13 mouse cellular contexts compared by ENCODE assay signal in genomic region chr1:155427126-155427865, GRCm38 (mm10). TPM values are rescaled to one million over a fixed set of nuclear protein-coding genes. Genes with fewer than 3 reads are reported as not detected.
A peak's percentile ranks its signal among the peaks of the same experiment; 100 is the strongest.
DNase-seq lines count a peak whose midpoint lies in the region; ATAC-seq and TF ChIP-seq lines count a peak whose summit lies in the region.
"Had no signal": no experiment of that assay in that cellular context is flagged by ENCODE, and none has a peak within 500 bp of the region (broad histone marks: within the 10 kb centered on the region; RNA-seq: fewer than 3 reads in every experiment).

No protein-coding gene starts in this region.

- no peak overlapping the region for H3K9ac ChIP-seq in forebrain, postnatal 0 days
- no peak overlapping the region for H3K9ac ChIP-seq in midbrain, embryonic 12.5 days (replicated peaks)
- H3K9ac ChIP-seq in intestine, postnatal 0 days (ENCODE audit: low read depth, low read length), result no peak overlapping the region
- H3K9ac ChIP-seq: embryonic facial prominence, embryonic 13.5 days; liver, embryonic 14.5 days had no signal

- ATAC-seq in forebrain, postnatal 0 days, result peak; percentile 78
- ATAC-seq in midbrain, embryonic 12.5 days (ENCODE audit: low FRiP score, low read depth), result peak; percentile 90
- no peak for ATAC-seq in megakaryocyte-erythroid progenitor cell, adult 5-6 weeks (replicated peaks; ENCODE audit: low FRiP score, low TSS enrichment, poor library complexity, severe bottlenecking)
- ATAC-seq in intestine, postnatal 0 days, result no peak

- H3K4me2 ChIP-seq in forebrain, postnatal 0 days (ENCODE audit: low read depth), result no peak overlapping the region
- H3K4me2 ChIP-seq in midbrain, embryonic 12.5 days (replicated peaks), result peak overlapping the region; percentile 12; the same call in 1 of the 2 replicates
- H3K4me2 ChIP-seq in intestine, postnatal 0 days (replicated peaks; ENCODE audit: low read depth), result no peak overlapping the region
- H3K4me2 ChIP-seq: embryonic facial prominence, embryonic 13.5 days had no signal

- H3K27me3 ChIP-seq in forebrain, postnatal 0 days (ENCODE audit: insufficient read depth, low read length), result no peaks in the 10 kb centered on the region
- peaks cover 30% of the 10 kb centered on the region for H3K27me3 ChIP-seq in midbrain, embryonic 12.5 days
- no peaks in the 10 kb centered on the region for H3K27me3 ChIP-seq in intestine, postnatal 0 days (replicated peaks; ENCODE audit: control insufficient read depth, insufficient read depth, low read length)
- H3K27me3 ChIP-seq: embryonic facial prominence, embryonic 13.5 days had no signal

- H3K4me1 ChIP-seq in forebrain, postnatal 0 days (ENCODE audit: insufficient read depth), result no peaks in the 10 kb centered on the region
- H3K4me1 ChIP-seq in midbrain, embryonic 12.5 days, result peaks cover 22% of the 10 kb centered on the region
- H3K4me1 ChIP-seq in intestine, postnatal 0 days (replicated peaks; ENCODE audit: control insufficient read depth, insufficient read depth, low read length), result no peaks in the 10 kb centered on the region
- H3K4me1 ChIP-seq: embryonic facial prominence, embryonic 13.5 days had no signal

- no peak overlapping the region for H3K4me3 ChIP-seq in gastrocnemius, adult 2 months
- H3K4me3 ChIP-seq in forebrain, postnatal 0 days (ENCODE audit: low read depth, low read length), result no peak overlapping the region
- H3K4me3 ChIP-seq in midbrain, embryonic 12.5 days, result no peak overlapping the region
- H3K4me3 ChIP-seq in intestine, postnatal 0 days (ENCODE audit: low read depth, low read length), result no peak overlapping the region
- no peak overlapping the region for H3K4me3 ChIP-seq in layer of hippocampus, adult 2 months
- H3K4me3 ChIP-seq: embryonic facial prominence, embryonic 13.5 days had no signal

- intact Hi-C loops in gastrocnemius, adult 2 months (cut with DNase I), result no loop called here
- intact Hi-C loops in gastrocnemius, postnatal 36 days (cut with DNase I), result no loop called here

- no peak for TF ChIP-seq CTCF in gastrocnemius, adult 2 months (IDR thresholded peaks at IDR 0.05)
- no peak for TF ChIP-seq CTCF in forebrain, postnatal 0 days (IDR thresholded peaks at IDR 0.05; ENCODE audit: low read depth)
- no peak for TF ChIP-seq CTCF in intestine, postnatal 0 days (IDR thresholded peaks at IDR 0.05; ENCODE audit: low read depth)
- no peak for TF ChIP-seq CTCF in layer of hippocampus, adult 2 months (conservative IDR thresholded peaks at IDR 0.05)

- 24% methylated on average over 6 of the region's 6 CpGs for WGBS in forebrain, postnatal 0 days
- 38% methylated on average over 6 of the region's 6 CpGs for whole genome bisulfite sequencing in midbrain, embryonic 12.5 days
- 76% methylated on average over 6 of the region's 6 CpGs for whole genome bisulfite sequencing in intestine, postnatal 0 days

- no peaks in the 10 kb centered on the region for H3K9me3 ChIP-seq in forebrain, postnatal 0 days (ENCODE audit: low read length)
- H3K9me3 ChIP-seq in midbrain, embryonic 12.5 days, result 0 out of 2 replicates have a peak, but pooled peaks cover 3% of the 10 kb centered on the region
- no peaks in the 10 kb centered on the region for H3K9me3 ChIP-seq in intestine, postnatal 0 days (ENCODE audit: control insufficient read depth)

- H3K27ac ChIP-seq in gastrocnemius, adult 2 months, result peak overlapping the region; percentile 8; the same call in 1 of the 2 replicates
- no peak overlapping the region for H3K27ac ChIP-seq in forebrain, postnatal 0 days (ENCODE audit: low read depth, low read length)
- no peak overlapping the region for H3K27ac ChIP-seq in midbrain, embryonic 12.5 days (replicated peaks)
- no peak overlapping the region for H3K27ac ChIP-seq in intestine, postnatal 0 days (ENCODE audit: low read depth, low read length)
- no peak overlapping the region for H3K27ac ChIP-seq in layer of hippocampus, adult 2 months
- H3K27ac ChIP-seq: embryonic facial prominence, embryonic 13.5 days; liver, embryonic 14.5 days had no signal

- no peaks in the 10 kb centered on the region for H3K36me3 ChIP-seq in forebrain, postnatal 0 days (ENCODE audit: insufficient read depth)
- no peaks in the 10 kb centered on the region for H3K36me3 ChIP-seq in midbrain, embryonic 12.5 days
- no peaks in the 10 kb centered on the region for H3K36me3 ChIP-seq in intestine, postnatal 0 days (ENCODE audit: control insufficient read depth, insufficient read depth)
- H3K36me3 ChIP-seq: embryonic facial prominence, embryonic 13.5 days had no signal

- peak; percentile 43 for DNase-seq in gastrocnemius, adult 2 months
- no peak for DNase-seq in gastrocnemius, postnatal 36 days
- DNase-seq in forebrain, postnatal 0 days, result peak; percentile 45
- no peak for DNase-seq in layer of hippocampus, adult 2 months (ENCODE audit: low spot score in 2 of 2)
- DNase-seq in layer of hippocampus, adult 8-10 months (ENCODE audit: low spot score in 2 of 2), result no peak
- DNase-seq: adrenal gland, postnatal 25 days; kidney, adult 9 months; lung, postnatal 14 days had no signal

RNA-seq across cellular contexts. Expression of gene Xpr1, which starts 10.1 kb away (rescaled TPM):
- 10 to 100 TPM; 39.5 to 62.2 TPM for total RNA-seq in gastrocnemius, adult 2 months (2021)
- 10 to 100 TPM; 43.0 to 44.6 TPM for total RNA-seq in gastrocnemius, postnatal 36 days (2021)
- 178 and 256 TPM in 2 replicates for total RNA-seq in forebrain, postnatal 0 days (2014; rRNA removed)
- polyA plus RNA-seq in forebrain, postnatal 0 days (2015; fragmentation: Nextera tagmentation; extraction: Ambion mirVana), result 21.6 and 45.3 TPM in 2 replicates
- 34.1 and 39.9 TPM in 2 replicates for polyA plus RNA-seq in midbrain, embryonic 12.5 days (2016; fragmentation: Nextera tagmentation; extraction: Ambion mirVana)
- total RNA-seq in megakaryocyte-erythroid progenitor cell, adult 5-6 weeks (2014; fragmentation: Nextera tagmentation), result 44.5 and 50.1 TPM in 2 replicates
- 25.0 and 34.3 TPM in 2 replicates for total RNA-seq in megakaryocyte-erythroid progenitor cell, adult 5-6 weeks (2017)
- polyA plus RNA-seq in intestine, postnatal 0 days (2015; fragmentation: Nextera tagmentation; extraction: Ambion mirVana), result 5.8 and 7.1 TPM in 2 replicates
- total RNA-seq in layer of hippocampus, adult 2 months (2021), result 10 to 100 TPM; 91.0 to 94.0 TPM
- total RNA-seq in layer of hippocampus, adult 8-10 months (2022), result 10 to 100 TPM; 80.9 to 99.1 (median 88.4) TPM

Comparison
In these comparisons a context has a peak if more than half of its experiments do, and no peak if none do; other contexts are left out.
1. DNase-seq: peak in gastrocnemius, adult 2 months (single experiment) and forebrain, postnatal 0 days (single experiment); none in gastrocnemius, postnatal 36 days (0 of 2), layer of hippocampus, adult 2 months (0 of 2) and layer of hippocampus, adult 8-10 months (0 of 2).
2. ATAC-seq: peak in forebrain, postnatal 0 days (single experiment) and midbrain, embryonic 12.5 days (single experiment); none in megakaryocyte-erythroid progenitor cell, adult 5-6 weeks (single experiment) and intestine, postnatal 0 days (single experiment).